Mouse (Mus musculus) kidney, postnatal 36 days (tissue): ENCODE data around the gene Bhlha9.
A peak's percentile ranks its signal among the peaks of the same experiment; 100 is the strongest.

Experiments used
- DNase-seq, 2 experiments: peaks; one replicate each; pipeline ENCODE4 v3.0.0; 2021 to 2022; ENCODE audit warnings: mixed read lengths in 2 of 2

Bhlha9 gene

DNA sequence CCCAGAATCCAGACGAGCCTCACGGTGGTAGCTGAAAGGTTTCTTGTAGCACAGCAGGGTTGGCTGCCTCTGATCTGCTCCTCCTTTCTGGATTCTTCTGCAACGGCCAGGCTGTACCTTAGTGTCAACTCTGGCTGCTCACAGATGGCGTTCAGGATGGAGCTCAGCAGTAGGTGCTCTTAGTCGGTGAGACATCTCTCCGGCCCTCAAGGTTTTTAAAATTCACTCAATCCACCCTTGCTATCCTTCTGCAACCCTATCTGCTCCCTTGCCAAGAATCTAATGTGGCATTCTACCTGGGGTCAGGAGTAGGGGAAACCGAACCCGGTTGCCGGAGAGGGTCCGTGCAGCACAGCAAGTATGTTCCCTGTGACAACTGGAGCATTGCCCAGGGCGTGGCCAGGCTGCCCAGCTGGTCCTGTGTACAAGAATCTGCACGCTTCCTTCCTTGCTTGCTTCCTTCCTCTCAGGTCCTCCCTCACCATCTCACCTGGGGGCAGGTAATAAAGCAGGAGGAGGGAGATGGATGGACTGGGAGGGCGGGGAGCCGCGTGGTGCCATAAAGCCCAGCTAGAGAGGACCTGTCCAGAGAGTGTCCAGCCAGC is at the start of gene Bhlha9:
TSS of gene Bhlha9 (plus strand) at position 600 of the 605 bp plus-strand sequence.
- no peak for DNase-seq

DNA sequence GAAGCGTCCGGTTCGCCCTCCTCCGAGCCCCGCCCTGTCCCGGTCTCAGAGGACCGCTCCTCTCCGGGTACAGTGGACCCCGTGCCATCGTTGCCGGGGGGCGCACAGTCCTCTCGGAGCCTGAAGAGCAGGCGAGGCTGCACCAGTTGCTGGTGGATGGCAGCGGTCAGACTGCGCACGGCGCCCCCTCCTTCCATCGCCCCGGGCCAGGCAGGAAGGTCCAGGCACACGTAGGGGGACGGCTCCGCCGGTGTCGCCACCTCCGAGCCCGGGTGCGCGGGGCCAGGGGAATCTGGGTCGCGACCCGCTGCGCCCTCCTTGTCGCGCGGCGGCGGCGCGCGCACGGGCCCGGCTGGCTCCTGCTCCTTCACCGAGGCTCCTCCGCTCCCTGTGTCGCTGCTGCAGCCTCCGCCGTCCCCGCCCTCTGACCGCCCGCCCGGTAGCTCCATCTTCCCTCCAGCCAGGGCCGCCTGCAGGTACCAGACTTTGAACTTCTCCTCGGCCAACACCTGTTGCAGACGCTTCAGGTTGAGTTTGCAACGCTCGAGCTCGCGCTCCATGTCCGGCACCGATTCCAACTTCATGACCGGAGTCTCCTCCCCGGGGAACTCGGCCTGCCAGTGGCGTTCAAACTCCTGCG is 49.6 kb upstream of the Bhlha9 start:
- peak; percentile 46 to 69 for DNase-seq

DNA sequence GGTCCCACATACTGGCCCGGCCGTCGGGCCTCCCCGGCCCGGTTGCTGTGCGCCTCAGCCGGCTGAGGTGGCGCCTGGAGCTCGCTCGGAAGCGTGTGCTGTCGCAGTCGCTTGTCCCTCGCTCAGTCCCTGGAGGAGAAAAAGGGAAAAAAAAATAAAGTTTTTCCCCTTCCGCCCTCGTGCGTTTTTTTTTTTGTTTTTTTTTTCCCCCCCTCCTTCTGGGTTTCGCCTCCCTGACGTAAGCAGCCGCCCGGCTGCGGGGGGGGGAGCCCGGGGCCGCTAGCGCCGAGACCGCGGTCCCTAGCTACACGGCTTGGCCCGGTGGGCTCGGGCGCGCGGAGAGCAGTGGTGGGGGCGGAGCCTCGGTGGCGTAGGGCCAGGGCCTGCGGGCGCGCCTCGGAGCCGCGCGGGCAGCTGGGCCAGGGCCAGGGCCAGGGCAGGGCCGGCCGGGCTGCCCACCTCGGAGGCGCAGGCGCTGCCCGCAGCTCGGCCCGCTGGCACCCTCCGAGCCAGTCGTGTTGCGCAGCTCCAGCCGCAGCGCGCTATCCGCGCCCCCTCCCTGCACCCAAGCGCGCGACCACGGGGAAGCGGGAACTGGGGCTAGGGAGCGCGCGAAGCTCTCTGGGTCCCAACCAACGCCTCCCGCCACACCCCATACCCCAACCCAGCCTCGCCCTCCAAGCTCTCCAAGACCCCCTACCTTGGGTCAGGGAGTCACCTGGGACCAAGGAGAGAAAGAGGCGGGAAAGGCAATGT is 48.9 kb upstream of the Bhlha9 start:
- DNase-seq, result peak; percentile 66 to 86

DNA sequence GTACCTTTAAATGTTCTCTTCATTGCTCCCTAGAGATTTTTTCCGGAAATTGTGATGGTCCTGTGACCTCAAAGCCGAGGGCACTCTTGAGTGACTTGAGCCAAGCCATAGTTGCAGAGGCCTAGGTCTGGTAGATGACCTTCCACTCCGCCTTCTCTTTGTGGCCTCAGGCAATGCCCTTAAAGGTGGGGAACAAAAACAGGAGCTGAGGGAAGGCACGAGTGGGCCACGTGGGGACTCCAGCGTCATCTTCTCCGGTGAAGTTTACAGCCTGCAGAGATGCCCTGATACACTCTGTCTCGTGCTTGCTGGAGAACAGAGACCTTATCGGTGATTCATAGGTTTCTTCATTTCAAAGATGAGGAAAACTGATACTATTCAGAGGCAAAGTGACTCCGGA is 48.2 kb upstream of the Bhlha9 start:
- no peak for DNase-seq

DNA sequence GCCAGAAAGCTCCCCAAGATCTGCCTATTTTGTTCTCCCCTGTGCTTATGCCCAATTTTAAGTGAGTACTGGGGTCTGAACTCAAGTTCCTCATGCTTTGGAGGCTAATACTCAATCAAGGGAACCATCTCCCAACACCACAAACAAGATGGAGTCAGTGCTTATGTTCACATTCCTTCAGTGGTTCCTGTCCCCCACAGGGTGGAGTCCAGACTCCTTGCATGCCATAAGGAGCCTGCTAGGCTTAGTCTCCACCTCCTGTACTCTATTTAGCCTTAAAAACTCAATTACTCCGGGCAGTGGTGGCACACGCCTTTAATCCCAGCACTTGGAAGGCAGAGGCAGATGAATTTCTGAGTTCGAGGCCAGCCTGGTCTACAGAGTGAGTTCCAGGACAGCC is 47.4 kb upstream of the Bhlha9 start:
- DNase-seq, result no peak

DNA sequence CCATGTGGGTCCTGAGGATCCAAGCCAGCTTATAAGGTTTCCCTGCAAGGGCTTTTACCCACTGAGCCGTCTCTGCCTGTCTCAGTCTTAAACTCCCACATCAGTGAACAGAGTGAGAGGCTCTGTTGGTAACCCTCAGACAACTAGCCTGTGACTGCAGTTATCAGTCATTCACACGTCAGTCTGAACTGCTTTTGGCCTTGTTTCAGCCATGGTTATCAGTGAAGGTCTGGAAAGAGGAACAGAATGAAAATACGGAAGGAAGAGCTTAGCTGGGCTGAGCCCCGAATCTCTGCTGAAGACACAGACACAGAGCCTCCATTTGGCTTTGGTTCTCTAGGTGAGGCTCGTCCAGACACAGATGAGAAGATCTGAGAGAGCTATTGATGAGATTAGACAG is 43.7 kb upstream of the Bhlha9 start:
- DNase-seq, result no peak

DNA sequence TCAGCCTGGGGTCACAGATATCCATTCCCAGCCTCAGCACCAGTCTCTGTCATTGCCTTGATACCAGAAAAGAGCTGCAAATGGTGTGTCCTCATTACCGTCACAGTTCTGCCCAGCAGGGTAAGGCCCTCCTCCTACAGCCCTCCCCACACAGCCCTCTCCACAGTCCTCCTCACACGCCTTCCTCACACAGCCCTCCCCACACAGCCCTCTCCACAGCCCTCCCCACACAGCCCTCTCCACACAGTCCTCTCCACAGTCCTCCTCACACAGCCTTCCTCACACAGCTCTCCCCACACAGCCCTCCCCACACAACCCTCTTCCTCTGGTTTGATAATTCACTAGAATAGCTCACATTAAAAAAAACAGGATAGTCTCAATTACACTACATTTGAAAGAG is 42.2 kb upstream of the Bhlha9 start:
- no peak for DNase-seq

DNA sequence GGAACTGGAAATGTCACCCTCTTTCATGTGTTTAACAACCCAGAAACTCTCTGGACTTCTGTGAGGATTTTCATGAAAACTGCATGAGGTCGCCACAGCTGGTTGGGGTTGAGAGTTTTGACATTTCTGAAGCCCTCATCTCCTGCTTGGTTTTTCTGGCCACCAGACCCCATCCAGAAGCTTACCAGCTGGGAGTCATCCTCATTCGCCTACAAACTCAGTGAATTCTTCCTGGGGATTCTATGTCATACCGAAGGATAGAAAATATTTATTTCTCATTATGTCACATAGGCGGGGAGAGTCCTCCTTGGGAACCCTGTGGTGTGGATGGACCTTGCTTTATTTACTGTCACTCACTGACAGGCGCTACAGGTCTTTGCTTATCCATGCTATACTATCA is 41.8 kb upstream of the Bhlha9 start:
- DNase-seq, result no peak

DNA sequence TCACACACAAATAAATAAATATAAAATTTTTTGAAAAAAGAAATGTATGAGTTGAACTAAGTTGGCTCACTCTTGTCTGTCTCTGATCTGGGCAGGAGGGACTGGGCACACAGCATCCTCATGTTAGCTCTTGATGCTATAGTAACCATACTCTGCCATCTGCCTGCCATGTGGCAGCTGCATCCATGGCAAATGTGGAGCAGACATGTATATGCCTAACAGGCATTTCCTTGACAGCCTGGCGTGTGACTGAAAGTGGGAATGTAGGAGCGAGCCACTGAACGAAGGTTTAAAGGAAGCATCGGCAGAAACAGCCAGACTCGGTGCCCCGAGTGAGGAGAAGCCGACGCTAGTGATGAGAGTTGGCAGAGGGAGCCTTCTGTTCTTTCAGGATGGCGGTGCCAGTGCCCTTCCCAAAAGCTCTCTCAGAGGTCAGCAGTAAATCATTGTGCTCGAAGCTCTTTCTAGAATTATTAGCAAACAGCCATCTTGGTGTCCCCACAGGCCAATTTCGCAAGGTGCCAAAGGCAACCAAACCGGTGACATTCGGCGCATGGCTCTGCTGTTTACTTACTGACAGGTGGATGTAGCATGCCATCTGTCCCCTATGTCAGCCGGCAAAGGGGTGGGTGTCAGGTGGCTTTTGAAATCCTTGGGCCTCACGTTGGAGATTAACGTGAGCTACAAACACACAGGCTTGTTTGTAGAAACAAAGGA is 32.8 kb upstream of the Bhlha9 start:
- no peak for DNase-seq

DNA sequence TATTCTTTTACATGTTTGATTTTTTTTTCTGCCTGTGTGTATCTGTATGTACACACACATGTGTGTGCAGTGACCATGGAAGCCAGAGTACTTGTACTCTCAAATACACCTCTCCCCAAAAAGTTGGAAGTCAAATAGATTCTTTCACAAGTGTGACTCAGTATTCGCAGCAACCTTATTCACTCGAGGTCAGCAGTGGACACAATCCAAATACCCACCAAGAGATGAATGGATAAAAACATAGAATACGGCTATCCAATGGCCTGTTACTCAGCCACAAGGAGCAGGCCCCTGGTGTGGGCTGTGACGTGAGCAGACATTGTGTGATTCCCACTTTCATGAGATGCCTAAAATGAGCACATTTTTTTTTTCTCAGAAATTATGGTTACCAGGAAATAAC is 32.0 kb upstream of the Bhlha9 start:
- no peak for DNase-seq

DNA sequence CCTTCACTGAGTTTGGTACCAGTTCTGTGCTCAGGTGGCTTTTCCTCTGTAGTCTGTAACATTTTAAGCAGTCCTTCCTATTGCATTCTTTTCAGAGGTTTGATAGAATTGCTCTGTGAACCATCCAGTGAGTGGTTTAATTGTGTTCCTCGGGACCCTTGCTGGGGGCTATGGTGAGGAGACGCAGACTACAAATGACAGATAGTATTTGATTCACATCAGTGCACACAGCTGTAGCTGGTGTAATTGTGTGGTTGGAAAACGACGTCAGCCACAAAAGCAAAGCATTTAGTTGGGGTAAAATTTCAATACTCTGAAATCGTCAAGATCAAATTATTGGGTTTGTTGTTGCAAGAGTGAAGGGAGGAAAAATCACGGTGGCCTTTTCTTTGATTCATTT is 28.0 kb upstream of the Bhlha9 start:
- no peak for DNase-seq

DNA sequence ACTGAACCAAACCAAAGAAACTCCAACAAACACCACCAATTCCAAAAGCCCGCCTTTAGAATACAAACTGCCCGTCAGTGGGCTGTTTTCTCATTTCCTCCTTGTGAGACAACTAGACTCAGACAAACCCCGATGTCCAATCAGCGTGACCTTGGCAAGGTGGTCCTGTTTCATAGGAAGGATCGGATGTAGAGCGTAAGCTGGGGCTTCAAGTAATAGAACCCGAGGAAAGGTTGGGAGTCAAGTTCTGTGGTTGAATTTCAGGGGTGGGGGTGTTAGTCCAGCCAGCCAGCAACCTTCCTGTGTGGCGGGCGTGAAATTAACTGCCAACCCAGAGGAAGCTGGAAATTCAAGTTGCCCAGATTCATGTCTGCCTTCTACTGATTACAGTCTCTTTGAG is 27.2 kb upstream of the Bhlha9 start:
- DNase-seq, result no peak

DNA sequence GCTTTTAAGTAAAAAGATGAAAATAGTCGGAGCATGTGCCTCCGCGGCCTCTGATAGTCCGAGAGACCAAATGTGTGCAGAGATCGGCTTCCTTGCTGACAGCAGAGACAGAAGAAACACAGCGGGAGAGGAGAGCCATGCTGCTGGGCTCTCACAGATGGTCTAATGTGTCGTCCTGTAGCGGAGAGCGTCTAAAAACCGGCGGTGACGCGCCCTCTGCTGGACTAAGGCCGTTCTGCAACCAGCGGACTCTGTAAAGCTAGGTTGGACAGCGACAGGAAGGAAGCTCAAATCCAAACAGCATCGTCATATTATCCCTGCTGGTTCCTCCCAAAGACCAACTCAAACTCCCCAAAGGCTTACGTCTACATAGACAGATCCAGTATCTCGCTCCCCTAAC is 26.3 kb upstream of the Bhlha9 start:
- DNase-seq, result peak; percentile 87 to 96

DNA sequence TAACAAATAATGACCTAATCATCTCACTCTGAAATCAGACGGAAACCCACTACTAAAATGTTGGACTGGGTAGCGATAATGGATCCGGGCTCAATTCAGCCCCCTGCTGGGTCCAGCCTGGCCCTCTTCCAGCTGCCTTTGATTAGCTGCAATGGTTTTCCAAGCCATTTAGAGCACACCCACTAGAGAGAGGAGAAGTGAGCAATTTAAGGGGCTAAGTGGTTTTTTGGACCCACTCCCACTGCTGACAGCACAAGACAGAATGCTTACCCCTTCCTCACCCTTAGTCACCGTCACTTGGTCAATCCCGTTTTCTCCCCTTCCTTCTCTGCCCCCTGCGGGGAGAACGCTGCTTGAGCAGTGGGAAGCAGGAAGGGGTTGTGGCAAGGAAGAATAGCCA is 25.2 kb upstream of the Bhlha9 start:
- no peak for DNase-seq

DNA sequence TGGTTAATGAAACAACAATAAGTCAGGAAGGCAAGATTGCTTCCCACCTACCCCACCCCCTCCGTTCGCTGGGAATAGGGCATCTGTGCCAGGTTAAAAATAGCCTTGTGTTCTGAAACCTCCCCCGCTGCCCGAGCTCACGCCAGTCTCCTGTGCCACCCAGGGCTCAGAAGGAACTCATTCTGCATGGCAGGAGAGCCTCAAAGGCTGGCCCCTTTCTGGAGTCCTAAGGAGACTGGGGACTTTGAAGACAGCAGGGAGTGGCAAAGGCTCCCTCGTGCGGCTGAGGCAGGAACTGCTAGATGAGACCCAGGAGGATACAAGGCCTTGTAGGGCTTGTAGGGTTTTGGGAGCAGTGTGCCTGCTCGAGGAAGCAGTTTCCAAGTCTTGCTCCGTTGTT is 24.8 kb upstream of the Bhlha9 start:
- peak; percentile 76 to 86 for DNase-seq

DNA sequence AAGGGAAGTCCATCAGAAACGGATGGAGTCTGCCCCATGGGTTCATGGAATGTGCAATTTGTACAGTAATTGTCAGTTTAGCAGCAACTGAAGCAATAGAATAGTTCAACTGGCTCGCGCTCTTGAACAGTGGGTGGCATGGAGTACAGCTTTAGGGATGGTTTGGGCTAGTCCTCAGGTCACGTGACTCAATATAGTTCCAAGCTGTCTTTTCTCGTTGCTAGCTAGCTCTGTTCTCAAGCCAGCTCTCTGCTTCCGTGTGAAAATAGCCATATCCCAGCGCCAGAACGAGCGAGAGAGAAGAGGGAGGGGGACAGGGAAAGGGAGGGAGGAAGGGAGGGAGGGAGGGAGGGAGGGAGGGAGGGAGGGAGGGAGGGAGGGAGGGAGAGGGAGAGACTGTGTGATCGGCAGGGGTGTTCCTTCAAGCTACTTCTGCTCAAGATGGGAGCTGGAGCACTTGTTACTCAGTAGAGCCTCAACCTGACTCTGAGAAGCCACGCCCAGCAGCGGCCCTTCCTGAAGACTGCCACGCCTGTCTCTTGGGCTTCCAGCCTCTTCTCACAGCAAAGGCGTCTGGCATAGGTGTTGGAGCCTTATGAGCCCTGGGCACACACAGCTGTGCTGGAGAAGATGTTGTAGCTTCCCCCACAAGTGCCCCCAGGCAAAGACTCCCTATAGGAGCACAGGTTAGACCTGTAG is 21.3 kb upstream of the Bhlha9 start:
- DNase-seq, result no peak

DNA sequence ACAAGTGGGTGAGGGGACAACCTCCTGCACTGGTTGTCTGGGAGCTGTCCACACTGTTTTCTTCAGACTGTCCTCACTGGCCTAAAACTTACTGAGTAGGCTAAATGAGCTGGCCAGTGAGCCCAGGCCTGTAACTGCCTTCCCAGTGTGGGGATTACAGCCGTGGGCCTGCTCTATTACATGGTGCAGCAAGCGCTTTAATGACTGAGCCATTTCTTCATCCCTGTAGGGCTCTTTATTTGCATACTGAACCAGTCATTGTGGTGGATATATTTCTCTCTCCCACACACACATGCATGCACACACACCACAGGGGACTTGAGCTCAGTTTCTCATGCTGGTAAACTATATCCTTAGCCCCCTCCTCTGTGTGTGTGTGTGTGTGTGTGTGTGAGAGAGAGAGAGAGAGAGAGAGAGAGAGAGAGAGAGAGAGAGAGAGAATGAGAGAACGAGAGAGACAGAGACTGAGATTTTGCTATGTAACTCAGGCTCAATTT is 19.4 kb upstream of the Bhlha9 start:
- no peak for DNase-seq

DNA sequence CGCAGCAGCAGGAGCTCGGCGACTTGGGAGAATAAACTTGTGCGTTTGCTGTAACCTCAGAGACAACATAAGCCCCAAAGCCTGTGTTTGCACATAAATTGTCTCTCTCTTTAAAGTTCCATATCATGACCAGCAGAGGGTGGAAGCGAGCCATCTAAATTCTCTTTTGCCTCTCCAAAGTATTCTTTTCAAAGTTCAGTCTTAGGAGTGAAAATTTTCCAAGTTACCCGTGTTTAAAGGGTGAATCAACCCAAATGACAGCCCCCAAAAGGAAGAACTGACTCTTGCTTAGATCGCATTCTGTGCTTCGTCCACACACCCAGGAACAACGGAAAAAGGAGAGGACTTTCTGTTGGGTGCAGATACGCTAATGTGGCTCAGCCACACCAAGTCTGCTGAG is 17.2 kb upstream of the Bhlha9 start:
- DNase-seq, result peak; percentile 53 to 75

DNA sequence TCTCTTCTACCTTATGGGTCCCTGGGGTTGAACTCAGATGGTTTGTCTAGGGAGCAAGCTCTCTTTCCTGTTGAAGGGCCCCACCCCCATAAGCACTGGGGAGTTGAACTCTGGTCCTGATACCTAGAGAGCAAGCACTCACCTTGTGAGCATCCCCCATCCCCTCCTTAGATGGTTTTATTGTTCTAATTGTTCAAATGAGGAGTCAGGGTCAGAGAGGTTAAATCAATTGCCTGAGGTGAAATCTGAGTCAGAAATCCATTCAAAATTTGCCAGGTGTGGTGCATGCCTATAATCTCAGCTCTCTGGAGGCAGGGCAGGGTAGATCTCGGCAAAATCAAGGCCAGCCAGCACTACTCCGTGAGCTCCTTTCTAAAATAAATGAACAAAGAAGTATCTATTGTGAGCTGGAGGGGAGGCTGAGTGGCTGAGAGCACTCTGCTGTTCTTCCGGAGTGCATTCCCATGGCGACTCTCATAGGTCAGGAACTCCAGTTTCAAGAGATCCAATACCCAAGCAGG is 14.8 kb upstream of the Bhlha9 start:
- DNase-seq, result no peak

DNA sequence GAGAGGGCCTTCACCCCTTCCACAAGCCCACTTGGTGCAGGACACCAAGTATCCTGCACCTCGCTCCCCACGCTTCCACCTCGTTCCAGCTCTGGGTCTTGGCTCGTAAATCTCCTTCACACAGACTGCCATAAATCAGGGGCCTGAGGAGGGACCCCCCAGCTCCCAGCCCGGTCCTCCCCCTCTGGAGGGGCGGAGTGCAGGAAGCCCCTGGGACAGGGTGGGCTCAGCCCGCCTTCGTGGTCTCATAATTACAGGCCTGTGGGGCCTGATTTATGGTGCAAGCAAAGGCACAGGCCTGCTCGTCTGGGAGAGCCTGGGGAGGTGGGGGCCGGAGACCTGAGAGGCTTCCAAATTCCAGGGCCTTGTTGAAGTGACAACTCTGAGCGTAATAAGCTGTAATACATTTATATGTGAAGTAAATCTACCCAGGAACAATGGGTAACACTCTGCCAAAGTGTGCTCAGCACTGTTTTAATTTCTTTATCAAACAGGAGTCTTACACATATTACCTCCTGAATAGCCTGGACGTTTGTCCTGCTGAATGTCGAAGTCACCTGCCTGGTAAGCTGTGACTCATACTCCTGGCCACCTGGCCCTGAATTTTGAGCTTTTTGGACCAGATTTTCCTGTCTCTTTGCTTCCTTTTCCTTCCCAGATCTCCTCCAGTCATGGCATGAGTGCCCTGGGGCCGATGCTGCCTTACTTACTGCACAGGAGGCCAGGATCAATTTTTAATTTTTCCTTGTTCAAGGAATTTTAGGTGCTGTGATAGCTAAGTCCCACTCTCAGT is 12.9 kb upstream of the Bhlha9 start:
- DNase-seq, result no peak

DNA sequence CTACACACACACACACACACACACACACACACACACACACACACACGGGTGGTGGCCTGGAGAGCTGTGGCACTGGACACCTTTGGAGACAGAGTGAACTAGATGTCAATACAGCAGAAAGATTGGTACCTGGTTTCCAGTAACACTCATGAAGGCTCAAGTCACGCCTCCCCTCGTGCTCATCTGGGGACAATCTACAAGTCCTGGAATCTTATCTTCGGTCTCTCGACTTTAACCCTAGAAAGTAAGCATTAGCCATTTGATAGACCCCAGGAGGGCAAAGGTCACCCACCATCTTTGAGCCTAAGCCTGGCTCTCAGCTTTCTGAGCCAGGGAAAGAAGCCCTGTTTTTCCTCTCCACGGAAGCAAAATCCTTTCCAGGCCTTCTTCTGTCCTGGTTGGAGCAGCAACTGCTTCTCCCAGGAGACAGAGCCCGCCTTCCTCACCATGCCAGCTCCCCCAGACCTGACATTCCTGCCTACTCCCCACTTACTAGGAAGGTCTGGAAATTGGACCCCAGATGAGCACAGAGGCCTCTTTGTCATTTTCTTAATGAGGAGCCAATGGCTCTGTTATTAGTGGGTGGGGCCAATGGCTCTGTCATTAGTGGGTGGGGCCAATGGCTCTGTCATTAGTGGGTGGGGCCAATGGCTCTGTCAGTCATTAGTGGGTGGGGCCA is 10.3 kb upstream of the Bhlha9 start:
- no peak for DNase-seq
